Mouse (Mus musculus) embryonic facial prominence, embryonic 11.5 days (tissue): Measurements from ENCODE around the gene Lgr6. TPM values are rescaled to one million over a fixed set of nuclear protein-coding genes. Genes with fewer than 3 reads are reported as not detected.

Experiments used
- ATAC-seq: fragments of 200-750 bp; cut with Nextera tagmentation; replicated peaks from 2 replicates; pipeline ENCODE4 v1.8.0; 2017; ENCODE audit warnings: low read depth; ENCODE audit not compliant: insufficient number of reproducible peaks, low FRiP score, low TSS enrichment
- DNase-seq: peaks from one replicate; pipeline ENCODE4 v3.0.0-alpha.2; 2015; ENCODE audit warnings: low spot score
- H3K27ac ChIP-seq: fragments of 300-500 bp; sonication (generic); replicated peaks from 2 replicates; pipeline ENCODE4 v1.5.1; 2014; ENCODE audit warnings: mild to moderate bottlenecking, low read depth, low read length, control low read depth
- H3K27me3 ChIP-seq: fragments of 300-500 bp; sonication (generic); 2 replicates; pipeline ENCODE4 v1.6.1; 2014; ENCODE audit warnings: mild to moderate bottlenecking, low read length, moderate library complexity, mixed read lengths; ENCODE audit not compliant: control insufficient read depth, insufficient read depth
- H3K36me3 ChIP-seq: fragments of 300-500 bp; sonication (generic); replicated peaks from 2 replicates; pipeline ENCODE4 v1.6.1; 2014; ENCODE audit warnings: low read depth, mild to moderate bottlenecking, low read length, moderate library complexity, mixed read lengths; ENCODE audit not compliant: control insufficient read depth, insufficient read depth
- H3K4me1 ChIP-seq: fragments of 300-500 bp; sonication (generic); 2 replicates; pipeline ENCODE4 v1.6.1; 2014; ENCODE audit warnings: low read length, mixed read lengths; ENCODE audit not compliant: control insufficient read depth, insufficient read depth
- H3K4me2 ChIP-seq: fragments of 300-500 bp; sonication (generic); 2 replicates; pipeline ENCODE4 v1.6.1; 2014; ENCODE audit warnings: low read depth, mild to moderate bottlenecking, control low read depth, low read length, moderate library complexity
- H3K4me3 ChIP-seq: fragments of 300-500 bp; sonication (generic); 2 replicates; pipeline ENCODE4 v1.5.1; 2014; ENCODE audit warnings: low read depth, low read length, control low read depth
- H3K9ac ChIP-seq: fragments of 300-500 bp; sonication (generic); replicated peaks from 2 replicates; pipeline ENCODE4 v1.6.1; 2014; ENCODE audit warnings: mild to moderate bottlenecking, control low read depth, low read length
- H3K9me3 ChIP-seq: fragments of 300-500 bp; sonication (generic); replicated peaks from 2 replicates; pipeline ENCODE4 v1.6.1; 2016; ENCODE audit warnings: mild to moderate bottlenecking, low read length, inconsistent platforms, mixed read lengths; ENCODE audit not compliant: control insufficient read depth
- WGBS: fragments of 180-500 bp; shearing (Covaris S2); extraction: QIAGEN DNeasy Blood & Tissue Kit; methylation state at CpG from one replicate; pipeline ENCODE4 v1.1.7; 2014; 5-methylcytosine and 5-hydroxymethylcytosine counted together
- polyA plus RNA-seq: library from polyadenylated mRNA; unstranded; fragments of >200 nt; fragmentation: Nextera tagmentation; extraction: Ambion mirVana; gene quantifications from 2 replicates; pipeline ENCODE4 v1.2.1, GENCODE M21; 2014

Gene Lgr6
- polyA plus RNA-seq, 1 experiment from 2014 or later: 0.93 TPM

DNA sequence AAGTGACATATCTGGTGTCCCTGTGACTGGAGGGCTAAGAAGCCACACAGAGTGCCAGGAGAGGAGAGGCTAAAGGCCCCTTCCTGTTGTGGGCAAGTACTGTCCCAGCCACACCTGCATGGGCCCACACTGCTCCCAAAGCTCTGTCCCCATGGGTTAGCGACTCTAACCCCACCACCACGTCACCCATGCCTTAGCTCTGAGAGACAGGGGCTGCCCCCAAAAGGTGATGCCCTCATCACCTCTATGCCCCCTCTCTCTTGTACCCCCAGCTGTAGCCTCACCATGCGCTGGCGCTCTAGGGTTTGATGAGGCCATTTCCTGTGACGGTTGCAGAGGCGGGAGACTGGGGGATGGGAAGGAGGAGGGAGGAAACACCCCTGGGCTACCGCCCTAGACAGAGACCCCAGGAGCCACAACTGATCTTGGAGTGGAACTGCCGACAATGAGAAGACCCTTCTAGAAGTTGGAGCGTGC lies 27.9 kb upstream of the Lgr6 start:
- Histone ChIP-seq H3K4me3 (no peak overlapping the region), H3K27ac (no peak overlapping the region)
- WGBS: 73% methylated on average over 9 of the region's 9 CpGs

DNA sequence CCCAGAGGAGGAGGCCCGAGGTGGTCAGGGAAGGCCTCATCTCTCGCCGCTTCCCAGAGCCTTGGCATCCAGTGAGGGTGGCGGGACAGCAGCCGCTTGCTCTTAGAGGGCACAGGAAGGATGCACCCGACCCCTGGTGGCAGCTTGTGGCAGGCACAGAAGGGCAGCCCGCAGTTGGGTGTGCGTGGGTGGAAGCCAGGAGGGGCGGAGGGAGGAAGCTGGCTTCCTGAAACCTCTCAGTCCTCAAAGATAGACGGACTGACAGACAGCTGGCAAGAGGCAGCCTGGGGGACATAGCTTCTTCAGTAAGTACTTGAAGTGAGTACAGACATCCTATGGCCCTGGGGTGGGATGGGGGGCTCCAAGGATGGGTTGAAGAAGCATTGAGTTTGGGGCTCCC lies 27.4 kb upstream of the Lgr6 start, which contains the start of gene Ptpn7:
Ptpn7 (plus strand) TSS at position 228 of the 400 bp plus-strand sequence.
- Histone ChIP-seq H3K9ac (no peak within 1 kb of the TSS), H3K4me3 (no peak within 1 kb of the TSS), H3K27ac (no peak within 1 kb of the TSS), H3K4me2 (no peak within 1 kb of the TSS), H3K4me1 (peaks cover 2% of the 10 kb centered on the region), H3K27me3 (no peaks in the 10 kb centered on the region), H3K9me3 (no peaks in the 10 kb centered on the region), H3K36me3 (no peaks in the 10 kb centered on the region)
- DNase-seq: no peak
- WGBS: 36% methylated on average over 10 of the region's 10 CpGs
- no peak for ATAC-seq

More for the DNA sequence above, 27.9 kb upstream of the Lgr6 start:
- H3K27me3 ChIP-seq: no peaks in the 10 kb centered on the region
- no peak overlapping the region for H3K4me2 ChIP-seq
- no peaks in the 10 kb centered on the region for H3K36me3 ChIP-seq
- H3K9me3 ChIP-seq: no peaks in the 10 kb centered on the region
- ATAC-seq (no peak), DNase-seq (no peak)
- no peak overlapping the region for H3K9ac ChIP-seq
- H3K4me1 ChIP-seq: peaks cover 2% of the 10 kb centered on the region

DNA sequence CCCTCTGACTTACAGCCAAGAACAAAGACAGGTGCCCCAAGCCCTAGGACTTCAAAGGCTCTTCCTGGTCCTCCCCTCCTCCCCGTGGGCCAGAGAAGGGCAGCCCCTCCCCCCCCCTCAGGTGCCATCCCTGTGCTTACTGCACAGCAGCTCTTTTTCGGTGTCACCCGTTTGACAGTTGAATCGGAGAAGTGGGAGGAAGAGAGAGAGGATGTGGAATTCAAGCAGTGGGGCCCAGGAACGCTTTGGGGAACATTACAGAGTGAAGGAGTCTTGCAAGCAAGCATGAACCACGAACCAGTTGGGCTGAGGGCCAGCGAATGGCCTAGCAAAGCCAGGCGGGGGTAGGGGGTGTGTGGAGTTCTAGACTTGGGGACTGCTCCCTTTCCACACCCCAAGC lies 26.5 kb upstream of the Lgr6 start:
- H3K27ac ChIP-seq: no peak overlapping the region
- ATAC-seq: no peak

DNA sequence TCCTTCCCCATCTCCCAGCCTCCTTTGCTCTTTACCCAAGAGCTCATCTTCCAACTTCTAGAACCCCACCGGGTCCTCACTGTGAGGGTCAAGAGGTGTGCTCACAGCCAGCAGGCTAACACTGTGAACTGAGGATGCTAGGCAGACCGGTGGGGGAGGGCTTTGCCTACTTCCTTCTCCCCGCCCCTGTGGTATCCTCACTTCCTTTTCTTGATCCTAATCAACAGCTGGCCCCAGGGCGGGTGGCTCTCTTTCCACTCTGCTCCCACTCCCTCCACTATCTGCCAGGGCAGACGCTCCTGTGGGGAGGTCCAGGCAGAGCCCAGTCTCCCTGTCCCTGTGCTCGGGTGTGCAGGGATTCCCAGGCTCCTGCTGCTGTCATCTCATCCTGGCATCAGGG lies 26.0 kb upstream of the Lgr6 start:
- ATAC-seq (no peak), DNase-seq (no peak)
- Histone ChIP-seq H3K4me1 (peaks cover 9% of the 10 kb centered on the region), H3K27ac (no peak overlapping the region), H3K9ac (no peak overlapping the region), H3K9me3 (no peaks in the 10 kb centered on the region), H3K4me2 (no peak overlapping the region; the same call in 1 of the 2 replicates), H3K27me3 (no peaks in the 10 kb centered on the region), H3K4me3 (no peak overlapping the region), H3K36me3 (no peaks in the 10 kb centered on the region)
- WGBS: 28% methylated on average over 6 of the region's 6 CpGs

More for the DNA sequence above, 26.5 kb upstream of the Lgr6 start:
- no peak for DNase-seq
- Histone ChIP-seq H3K4me1 (peaks cover 5% of the 10 kb centered on the region), H3K36me3 (no peaks in the 10 kb centered on the region), H3K9me3 (no peaks in the 10 kb centered on the region), H3K4me2 (no peak overlapping the region), H3K27me3 (no peaks in the 10 kb centered on the region), H3K4me3 (no peak overlapping the region), H3K9ac (no peak overlapping the region)
- 65% methylated on average over 8 of the region's 8 CpGs for WGBS

DNA sequence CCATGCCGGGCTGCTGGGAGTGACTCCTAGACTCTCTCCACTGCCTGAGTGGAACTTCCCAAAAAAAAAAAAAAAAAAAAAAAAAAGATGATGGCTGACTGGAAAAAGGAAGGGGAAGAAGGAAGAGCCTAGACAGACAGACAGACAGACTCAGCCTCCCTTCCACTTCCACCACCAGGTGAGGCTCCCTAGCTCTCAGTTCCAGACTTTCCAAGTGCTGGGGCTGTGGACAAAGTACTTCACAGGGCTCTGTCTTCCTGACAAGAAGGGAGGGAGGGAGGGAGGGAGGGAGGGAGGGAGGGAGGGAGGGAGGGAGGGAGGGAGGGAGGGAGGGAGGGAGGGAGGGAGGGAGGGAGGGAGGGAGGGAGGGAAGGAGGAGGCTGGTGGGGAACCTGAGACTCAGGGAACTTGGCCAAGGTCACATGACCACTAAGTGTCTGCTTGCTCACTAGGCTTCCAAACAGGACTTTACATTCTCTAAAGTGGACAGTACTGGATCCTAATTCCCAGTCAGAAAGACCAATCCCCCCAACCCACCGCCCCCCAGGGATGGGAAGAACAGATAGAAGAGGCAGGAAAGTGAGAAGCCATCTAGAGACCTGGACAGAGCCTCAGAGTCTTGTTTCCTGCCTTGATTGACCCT lies 25.4 kb upstream of the Lgr6 start:
- H3K9ac ChIP-seq: no peak overlapping the region
- WGBS: 66% methylated on average over 2 of the region's 2 CpGs
- no peaks in the 10 kb centered on the region for H3K9me3 ChIP-seq
- H3K27ac ChIP-seq: no peak overlapping the region
- no peaks in the 10 kb centered on the region for H3K36me3 ChIP-seq
- no peaks in the 10 kb centered on the region for H3K27me3 ChIP-seq
- no peak overlapping the region for H3K4me2 ChIP-seq
- H3K4me3 ChIP-seq: no peak overlapping the region
- ATAC-seq: no peak
- H3K4me1 ChIP-seq: peaks cover 9% of the 10 kb centered on the region
- DNase-seq: no peak

DNA sequence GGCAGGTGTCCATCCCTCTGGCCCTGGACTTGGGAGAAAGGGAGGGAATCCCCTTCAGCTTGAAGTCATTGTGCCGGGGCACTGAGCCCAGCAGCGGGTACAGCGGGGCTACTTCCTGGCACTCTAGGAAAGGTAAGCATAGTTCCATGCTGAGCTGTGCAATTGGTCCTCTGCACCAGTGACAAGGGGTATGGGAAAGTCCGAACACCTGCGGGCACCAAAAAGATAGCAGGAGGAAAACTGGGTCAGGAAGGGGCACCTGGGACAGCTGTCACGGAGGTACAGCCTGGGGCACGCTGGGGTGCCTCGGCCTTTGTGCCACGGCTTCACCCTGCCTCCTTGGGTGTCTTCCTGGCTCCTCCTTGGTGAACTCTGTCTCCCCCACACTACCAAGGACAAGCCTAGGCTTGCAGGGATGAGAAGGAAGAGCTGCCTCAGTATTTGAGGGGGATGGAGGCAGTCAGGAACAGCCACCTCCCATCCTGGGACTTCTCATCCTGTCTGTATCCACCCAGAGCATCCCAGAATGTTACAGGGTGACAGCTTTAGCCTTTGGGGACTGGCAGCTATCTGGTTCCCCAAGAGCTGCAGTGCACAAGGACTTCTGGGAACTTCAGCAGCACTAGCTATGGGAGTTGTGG lies 24.6 kb upstream of the Lgr6 start:
- Histone ChIP-seq H3K9me3 (no peaks in the 10 kb centered on the region), H3K27ac (no peak overlapping the region), H3K4me2 (no peak overlapping the region), H3K27me3 (no peaks in the 10 kb centered on the region), H3K4me1 (peaks cover 9% of the 10 kb centered on the region), H3K36me3 (no peaks in the 10 kb centered on the region), H3K4me3 (no peak overlapping the region), H3K9ac (no peak overlapping the region)
- no peak for DNase-seq
- WGBS: 61% methylated on average over 9 of the region's 9 CpGs
- no peak for ATAC-seq

DNA sequence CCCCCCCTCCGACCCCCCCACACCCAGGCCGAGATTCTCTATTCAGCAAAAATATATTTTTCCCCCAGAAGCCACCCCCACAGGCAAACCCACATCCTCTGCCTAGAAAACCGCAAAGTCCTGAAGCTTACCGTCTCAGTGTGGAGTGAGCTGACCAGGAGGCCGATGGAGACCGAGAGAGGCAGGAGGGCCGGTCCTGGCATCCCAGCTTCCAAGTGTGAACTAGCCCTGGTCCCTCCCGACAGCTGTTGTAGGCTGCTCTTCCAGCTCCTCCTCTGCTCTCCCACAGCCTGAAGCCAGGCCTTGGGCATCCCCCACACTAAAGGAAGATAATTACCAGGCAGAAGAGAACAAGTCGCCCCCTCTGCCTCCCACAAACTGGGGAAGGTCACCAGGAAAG lies 23.9 kb upstream of the Lgr6 start:
- Histone ChIP-seq H3K27ac (no peak overlapping the region), H3K4me2 (no peak overlapping the region), H3K9me3 (no peaks in the 10 kb centered on the region), H3K9ac (no peak overlapping the region), H3K4me1 (peaks cover 9% of the 10 kb centered on the region), H3K4me3 (no peak overlapping the region), H3K27me3 (no peaks in the 10 kb centered on the region), H3K36me3 (no peaks in the 10 kb centered on the region)
- DNase-seq (no peak), ATAC-seq (no peak)
- WGBS: 36% methylated on average over 9 of the region's 9 CpGs

DNA sequence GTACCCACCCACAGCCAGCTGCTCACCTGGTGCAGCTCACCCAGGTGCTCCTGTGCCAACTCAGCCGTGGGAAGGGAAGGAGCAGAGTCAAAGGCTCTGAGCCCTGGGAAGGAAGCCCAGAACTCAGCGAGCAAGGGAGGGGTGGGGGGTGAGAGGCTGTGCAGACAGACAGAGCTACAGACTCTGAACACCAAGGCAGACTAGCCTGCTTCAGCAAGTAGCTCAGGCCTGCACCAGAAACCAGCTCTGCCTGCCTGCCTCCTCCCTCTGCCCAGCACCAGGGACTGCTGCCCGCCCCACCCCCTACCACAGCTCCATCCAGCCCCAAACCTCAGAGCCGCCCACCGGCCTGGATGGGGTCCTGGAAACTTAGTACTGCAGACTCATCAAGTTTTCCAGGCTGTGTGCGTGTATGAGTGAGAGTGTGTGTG lies 22.9 kb upstream of the Lgr6 start:
- Histone ChIP-seq H3K36me3 (no peaks in the 10 kb centered on the region), H3K27ac (no peak overlapping the region), H3K4me3 (no peak overlapping the region), H3K9me3 (no peaks in the 10 kb centered on the region), H3K4me2 (no peak overlapping the region), H3K9ac (no peak overlapping the region), H3K4me1 (peaks cover 9% of the 10 kb centered on the region), H3K27me3 (no peaks in the 10 kb centered on the region)
- WGBS: 35% methylated on average over 6 of the region's 6 CpGs
- DNase-seq (no peak), ATAC-seq (no peak)
